Mouse (Mus musculus): ENCODE results near the gene BC037034. TPM values are rescaled to one million over a fixed set of nuclear protein-coding genes. Genes with fewer than 3 reads are reported as not detected.

BC037034 gene
- total RNA-seq (2014; fragmentation: Nextera tagmentation) (35.6 and 41.8 TPM in 2 replicates), total RNA-seq (2017) (24.6 and 33.0 TPM in 2 replicates), polyA plus RNA-seq (2012) (139 and 151 TPM in 2 replicates)

DNA sequence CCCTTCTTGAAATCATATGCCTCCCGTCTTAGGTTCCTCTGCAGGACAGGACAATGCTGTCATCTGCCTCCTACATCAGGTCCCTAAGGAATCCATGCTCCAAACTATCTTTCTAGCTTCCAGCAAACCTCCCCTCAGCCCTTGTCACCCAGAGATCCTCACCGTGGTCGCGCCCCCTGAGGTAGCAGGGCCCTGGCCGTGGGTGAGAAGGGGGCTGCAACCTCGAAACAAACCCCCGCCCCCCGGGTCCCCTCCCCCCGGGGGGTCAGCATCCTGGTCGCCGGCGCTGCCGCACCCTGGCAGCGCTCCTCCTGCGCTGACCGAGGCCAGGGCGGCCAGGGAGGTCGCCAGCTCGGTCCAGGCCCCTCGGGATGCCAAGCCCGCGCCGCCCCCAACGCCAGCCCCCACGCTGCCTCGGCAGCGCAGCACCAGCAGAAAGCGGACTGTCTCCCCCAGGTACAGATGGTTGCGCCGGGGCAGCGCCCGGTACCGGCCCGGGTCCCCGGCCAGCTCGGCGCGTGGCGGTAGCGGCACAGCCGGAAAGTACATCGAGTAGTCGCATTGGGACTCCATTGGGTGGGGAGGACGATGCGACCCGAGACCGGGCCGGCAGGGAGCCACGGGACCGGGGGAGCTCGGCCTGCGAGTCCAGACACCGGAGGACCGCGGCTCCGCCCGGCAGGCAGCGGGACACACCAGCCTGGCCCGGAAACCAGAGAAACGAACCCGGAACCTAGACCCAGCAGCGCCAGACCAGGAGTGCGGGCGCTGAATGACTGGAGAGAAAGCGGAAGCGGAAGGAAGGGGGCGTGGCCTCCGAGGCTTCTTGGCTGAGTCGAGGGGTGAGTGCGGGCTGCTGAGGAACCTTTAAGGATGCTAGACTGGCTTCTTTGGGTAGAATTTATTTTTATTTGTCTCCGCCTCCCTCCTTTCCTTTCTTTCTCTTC lies at the start of gene BC037034:
Gene BC037034, minus strand, starts transcription at position 774 of the 947 bp plus-strand sequence.
- peaks cover 73% of the 10 kb centered on the region for H3K36me3 ChIP-seq (replicated peaks)
- TF ChIP-seq POLR2AphosphoS5 (IDR thresholded peaks at IDR 0.05; ENCODE audit: insufficient replicate concordance, low read depth, low read length) (no peak), CTCF (IDR thresholded peaks at IDR 0.05; ENCODE audit: low read depth, low read length) (no peak), GATA1 (IDR thresholded peaks at IDR 0.05; ENCODE audit: borderline replicate concordance, low read length) (no peak), TAL1 (conservative IDR thresholded peaks at IDR 0.05; ENCODE audit: low read depth, low read length) (no peak), GATA2 (IDR thresholded peaks at IDR 0.05; ENCODE audit: borderline replicate concordance, low read depth, low read length) (no peak)

DNA sequence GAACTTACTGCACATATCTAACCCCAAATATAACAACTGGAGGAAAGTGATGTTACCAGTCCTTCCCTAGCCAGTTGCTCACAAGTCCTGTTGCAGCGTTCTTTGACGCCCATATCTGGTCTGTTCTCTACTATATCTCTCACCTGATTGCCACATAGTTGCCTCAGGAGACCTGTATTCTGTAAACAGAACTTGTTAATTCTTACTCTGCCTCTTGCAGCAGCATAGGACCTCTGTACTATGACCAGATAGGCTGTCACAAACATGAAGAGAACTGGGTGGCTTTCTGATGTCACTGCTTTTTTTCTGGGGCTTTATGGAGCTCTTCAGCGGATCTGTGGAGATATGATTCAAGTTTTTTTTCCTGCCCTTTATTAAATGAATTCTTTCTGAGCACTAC lies 49.0 kb upstream of the BC037034 start:
- Histone ChIP-seq H3K9me3 (replicated peaks) (no peaks in the 10 kb centered on the region), H3K4me3 (ENCODE audit: low read depth, low read length) (no peak overlapping the region), H3K27me3 (ENCODE audit: insufficient read depth, low read length) (no peaks in the 10 kb centered on the region; the same call in 1 of the 2 replicates), H3K36me3 (replicated peaks) (no peaks in the 10 kb centered on the region), H3K4me1 (ENCODE audit: insufficient read depth, low read depth, low read length) (no peaks in the 10 kb centered on the region)
- DNase-seq (ENCODE audit: low spot score) = no peak
- TF ChIP-seq CTCF (IDR thresholded peaks at IDR 0.05; ENCODE audit: low read depth, low read length) = no peak
- TF ChIP-seq TAL1 (conservative IDR thresholded peaks at IDR 0.05; ENCODE audit: low read depth, low read length) = no peak
- TF ChIP-seq GATA1 (IDR thresholded peaks at IDR 0.05; ENCODE audit: borderline replicate concordance, low read length) = no peak
- TF ChIP-seq POLR2AphosphoS5 (IDR thresholded peaks at IDR 0.05; ENCODE audit: insufficient replicate concordance, low read depth, low read length) = no peak
- no peak for TF ChIP-seq GATA2 (IDR thresholded peaks at IDR 0.05; ENCODE audit: borderline replicate concordance, low read depth, low read length)
- ATAC-seq (ENCODE audit: extremely low read depth, insufficient number of reproducible peaks, low FRiP score, poor library complexity, severe bottlenecking) = no peak

More for the DNA sequence above, at the start of gene BC037034:
- H3K9me3 ChIP-seq (replicated peaks) = no peaks in the 10 kb centered on the region
- H3K4me3 ChIP-seq (ENCODE audit: low read depth, low read length) = peak within 1 kb of the TSS; percentile 93
- peak; percentile 61 for ATAC-seq (ENCODE audit: extremely low read depth, insufficient number of reproducible peaks, low FRiP score, poor library complexity, severe bottlenecking)
- H3K4me1 ChIP-seq (ENCODE audit: insufficient read depth, low read depth, low read length) = peaks cover 67% of the 10 kb centered on the region
- H3K27me3 ChIP-seq (ENCODE audit: insufficient read depth, low read length) = no peaks in the 10 kb centered on the region
- peak; percentile 91 for DNase-seq (ENCODE audit: low spot score)

DNA sequence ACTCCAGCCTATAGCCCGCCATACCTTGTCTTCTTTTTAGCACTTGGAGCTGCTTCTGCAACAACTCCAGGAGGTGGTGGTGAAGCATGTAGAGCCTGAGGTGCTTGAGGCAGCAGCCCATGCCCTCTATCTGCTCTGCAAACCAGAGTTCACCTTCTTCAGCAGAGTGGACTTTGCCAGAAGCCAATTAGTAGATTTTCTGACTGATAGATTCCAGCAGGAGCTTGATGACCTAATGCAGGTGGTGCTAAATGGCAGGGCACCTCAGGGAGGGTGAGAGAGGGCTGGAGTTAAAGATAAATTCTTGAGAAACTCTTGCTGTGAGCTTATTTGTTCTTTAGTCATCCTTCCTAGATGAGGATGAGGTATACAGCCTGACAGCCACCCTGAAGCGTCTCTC lies 35.8 kb upstream of the BC037034 start:
- DNase-seq (ENCODE audit: low spot score) = no peak
- peaks cover 25% of the 10 kb centered on the region for H3K27me3 ChIP-seq (ENCODE audit: insufficient read depth, low read length)
- H3K36me3 ChIP-seq (replicated peaks) = no peaks in the 10 kb centered on the region
- no peaks in the 10 kb centered on the region for H3K4me1 ChIP-seq (ENCODE audit: insufficient read depth, low read depth, low read length)
- no peaks in the 10 kb centered on the region for H3K9me3 ChIP-seq (replicated peaks)
- ATAC-seq (ENCODE audit: extremely low read depth, insufficient number of reproducible peaks, low FRiP score, poor library complexity, severe bottlenecking) = no peak
- H3K4me3 ChIP-seq (ENCODE audit: low read depth, low read length) = no peak overlapping the region
- TF ChIP-seq CTCF (IDR thresholded peaks at IDR 0.05; ENCODE audit: low read depth, low read length) = no peak

DNA sequence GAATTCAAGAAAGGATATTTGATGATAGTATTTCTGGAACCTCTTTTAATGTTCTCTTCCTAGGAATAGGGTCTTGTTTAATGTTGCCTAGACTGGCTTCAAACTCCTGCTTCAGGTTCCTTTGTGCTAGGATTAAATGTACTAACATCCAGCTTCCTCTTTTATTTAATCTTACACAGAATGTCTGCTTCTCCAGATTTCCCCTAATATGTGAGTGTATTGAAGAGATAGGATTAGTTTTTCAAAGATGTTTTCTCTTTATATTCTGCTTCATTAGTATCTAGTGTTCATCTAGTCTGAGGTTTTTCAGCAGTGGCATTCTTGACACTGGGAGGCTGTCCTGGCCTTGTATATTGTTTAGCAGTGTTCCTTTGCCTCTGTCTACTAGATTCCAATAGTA lies 30.3 kb upstream of the BC037034 start:
- DNase-seq (ENCODE audit: low spot score) (no peak), ATAC-seq (ENCODE audit: extremely low read depth, insufficient number of reproducible peaks, low FRiP score, poor library complexity, severe bottlenecking) (peak; percentile 28; the same call in 1 of the 2 replicates)
- Histone ChIP-seq H3K4me1 (ENCODE audit: insufficient read depth, low read depth, low read length) (no peaks in the 10 kb centered on the region), H3K27me3 (ENCODE audit: insufficient read depth, low read length) (peaks cover 11% of the 10 kb centered on the region), H3K4me3 (ENCODE audit: low read depth, low read length) (no peak overlapping the region), H3K9me3 (replicated peaks) (no peaks in the 10 kb centered on the region), H3K36me3 (replicated peaks) (no peaks in the 10 kb centered on the region)
- TF ChIP-seq TAL1 (conservative IDR thresholded peaks at IDR 0.05; ENCODE audit: low read depth, low read length) = no peak
- TF ChIP-seq POLR2AphosphoS5 (IDR thresholded peaks at IDR 0.05; ENCODE audit: insufficient replicate concordance, low read depth, low read length) = no peak
- no peak for TF ChIP-seq GATA1 (IDR thresholded peaks at IDR 0.05; ENCODE audit: borderline replicate concordance, low read length)
- TF ChIP-seq GATA2 (IDR thresholded peaks at IDR 0.05; ENCODE audit: borderline replicate concordance, low read depth, low read length) = no peak
- no peak for TF ChIP-seq CTCF (IDR thresholded peaks at IDR 0.05; ENCODE audit: low read depth, low read length)

DNA sequence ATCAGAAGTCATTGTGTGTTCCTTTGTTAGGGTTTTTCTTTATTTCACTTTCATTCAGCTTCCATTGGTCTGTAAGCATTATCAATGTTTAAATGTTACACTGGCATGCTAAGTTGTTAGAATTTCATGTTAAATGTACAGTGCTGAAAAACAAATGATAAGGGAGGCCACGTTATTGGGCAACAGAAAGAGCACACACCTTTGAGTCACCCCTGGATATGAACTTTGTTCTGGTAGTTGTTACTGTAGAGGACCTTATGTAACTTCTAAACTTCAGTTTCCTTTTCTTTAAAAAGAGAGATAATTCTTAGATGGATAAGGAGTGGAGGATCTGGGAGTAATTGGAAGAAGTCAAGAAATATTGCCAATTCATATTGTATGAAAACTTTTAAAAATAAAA lies 27.8 kb upstream of the BC037034 start:
- no peaks in the 10 kb centered on the region for H3K36me3 ChIP-seq (replicated peaks)
- no peaks in the 10 kb centered on the region for H3K4me1 ChIP-seq (ENCODE audit: insufficient read depth, low read depth, low read length)
- no peaks in the 10 kb centered on the region for H3K9me3 ChIP-seq (replicated peaks)
- ATAC-seq (ENCODE audit: extremely low read depth, insufficient number of reproducible peaks, low FRiP score, poor library complexity, severe bottlenecking) = no peak
- peaks cover 5% of the 10 kb centered on the region for H3K27me3 ChIP-seq (ENCODE audit: insufficient read depth, low read length)
- TF ChIP-seq CTCF (IDR thresholded peaks at IDR 0.05; ENCODE audit: low read depth, low read length) = no peak
- TF ChIP-seq TAL1 (conservative IDR thresholded peaks at IDR 0.05; ENCODE audit: low read depth, low read length) = no peak
- no peak for TF ChIP-seq GATA2 (IDR thresholded peaks at IDR 0.05; ENCODE audit: borderline replicate concordance, low read depth, low read length)
- no peak for TF ChIP-seq GATA1 (IDR thresholded peaks at IDR 0.05; ENCODE audit: borderline replicate concordance, low read length)
- no peak for TF ChIP-seq POLR2AphosphoS5 (IDR thresholded peaks at IDR 0.05; ENCODE audit: insufficient replicate concordance, low read depth, low read length)
- H3K4me3 ChIP-seq (ENCODE audit: low read depth, low read length) = no peak overlapping the region
- no peak for DNase-seq (ENCODE audit: low spot score)

DNA sequence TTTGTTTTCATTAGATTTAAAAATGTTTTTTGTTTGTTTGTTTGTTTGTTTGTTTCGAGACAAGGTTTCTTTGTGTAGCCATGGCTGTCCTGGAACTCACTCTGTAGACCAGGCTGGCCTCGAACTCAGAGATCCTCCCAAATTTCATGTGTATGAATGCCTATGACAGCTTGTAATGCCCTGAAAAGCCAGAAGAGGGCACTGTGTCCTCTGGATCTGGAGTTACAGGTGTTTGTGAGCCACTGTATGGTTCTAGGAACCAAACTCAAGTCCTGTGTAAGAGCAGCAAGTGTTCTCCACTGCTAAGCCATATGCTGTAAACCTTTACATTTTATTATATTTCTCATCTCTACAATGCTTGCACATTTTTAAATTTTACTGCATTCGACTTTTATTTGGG lies 24.0 kb upstream of the BC037034 start:
- H3K4me3 ChIP-seq (ENCODE audit: low read depth, low read length) = no peak overlapping the region
- H3K36me3 ChIP-seq (replicated peaks) = no peaks in the 10 kb centered on the region
- H3K4me1 ChIP-seq (ENCODE audit: insufficient read depth, low read depth, low read length) = no peaks in the 10 kb centered on the region
- TF ChIP-seq GATA2 (IDR thresholded peaks at IDR 0.05; ENCODE audit: borderline replicate concordance, low read depth, low read length) (no peak), CTCF (IDR thresholded peaks at IDR 0.05; ENCODE audit: low read depth, low read length) (no peak), TAL1 (conservative IDR thresholded peaks at IDR 0.05; ENCODE audit: low read depth, low read length) (no peak), POLR2AphosphoS5 (IDR thresholded peaks at IDR 0.05; ENCODE audit: insufficient replicate concordance, low read depth, low read length) (no peak), GATA1 (IDR thresholded peaks at IDR 0.05; ENCODE audit: borderline replicate concordance, low read length) (no peak)
- H3K27me3 ChIP-seq (ENCODE audit: insufficient read depth, low read length) = peaks cover 3% of the 10 kb centered on the region; the same call in 1 of the 2 replicates
- no peak for ATAC-seq (ENCODE audit: extremely low read depth, insufficient number of reproducible peaks, low FRiP score, poor library complexity, severe bottlenecking)
- H3K9me3 ChIP-seq (replicated peaks) = no peaks in the 10 kb centered on the region
- no peak for DNase-seq (ENCODE audit: low spot score)
